ENCODE assay signal across 17 mouse cellular contexts in genomic region chr12:72021543-72021942, GRCm38 (mm10). TPM values are rescaled to one million over a fixed set of nuclear protein-coding genes. Genes with fewer than 3 reads are reported as not detected.
DNase-seq lines count a peak whose midpoint lies in the region; ATAC-seq and TF ChIP-seq lines count a peak whose summit lies in the region.
"Had no signal": no experiment of that assay in that cellular context is flagged by ENCODE, and none has a peak within 500 bp of the region (broad histone marks: within the 10 kb centered on the region; RNA-seq: fewer than 3 reads in every experiment).

No protein-coding gene starts in this region.

- no peaks in the 10 kb centered on the region for H3K9me3 ChIP-seq in heart, embryonic 10.5 days
- peaks cover 6% of the 10 kb centered on the region for H3K9me3 ChIP-seq in heart, embryonic 16.5 days (replicated peaks; ENCODE audit: control insufficient read depth, low read length)
- H3K9me3 ChIP-seq: midbrain, embryonic 13.5 days had no signal

- ATAC-seq in heart, embryonic 16.5 days (replicated peaks; ENCODE audit: extremely low read depth, insufficient read depth, low FRiP score), result peak; percentile 74
- ATAC-seq: intestine, embryonic 16.5 days; midbrain, embryonic 13.5 days had no signal

- 48% methylated on average over 5 of the region's 5 CpGs for whole genome bisulfite sequencing in kidney, adult 2 months
- 19% methylated on average over 5 of the region's 5 CpGs for WGBS in heart, embryonic 10.5 days
- WGBS in heart, embryonic 16.5 days, result 14% methylated on average over 5 of the region's 5 CpGs

- no peak for TF ChIP-seq POLR2A in kidney, adult 2 months (IDR thresholded peaks at IDR 0.05; ENCODE audit: low read depth, low read length)

- no peak overlapping the region for H3K9ac ChIP-seq in heart, embryonic 16.5 days (ENCODE audit: low read length)
- H3K9ac ChIP-seq: hindbrain, embryonic 14.5 days; liver, embryonic 13.5 days; midbrain, embryonic 13.5 days had no signal

- no peaks in the 10 kb centered on the region for H3K36me3 ChIP-seq in kidney, adult 2 months (ENCODE audit: control insufficient read depth, insufficient read depth, low read length)
- H3K36me3 ChIP-seq in heart, embryonic 10.5 days, result no peaks in the 10 kb centered on the region
- H3K36me3 ChIP-seq in heart, embryonic 16.5 days (ENCODE audit: control insufficient read depth, insufficient read depth), result 0 out of 2 replicates have a peak, but pooled peaks cover 3% of the 10 kb centered on the region
- H3K36me3 ChIP-seq: liver, embryonic 13.5 days; midbrain, embryonic 13.5 days had no signal

- 0 out of 2 replicates have a peak overlapping the region, but pooled peaks have one; percentile 11 for H3K4me2 ChIP-seq in heart, embryonic 16.5 days (ENCODE audit: low read depth, low read length)
- H3K4me2 ChIP-seq: hindbrain, embryonic 14.5 days; liver, embryonic 13.5 days; midbrain, embryonic 13.5 days had no signal

- no peak for TF ChIP-seq CTCF in kidney, adult 2 months (conservative IDR thresholded peaks at IDR 0.05; ENCODE audit: insufficient read depth, insufficient read length, low read depth, low read length)

- H3K4me3 ChIP-seq in kidney, adult 2 months (ENCODE audit: insufficient read depth, low read depth, low read length), result no peak overlapping the region
- no peak overlapping the region for H3K4me3 ChIP-seq in heart, embryonic 10.5 days
- H3K4me3 ChIP-seq in heart, embryonic 16.5 days (ENCODE audit: low read length), result no peak overlapping the region
- H3K4me3 ChIP-seq: liver, embryonic 13.5 days; midbrain, embryonic 13.5 days; myocyte had no signal

- no peaks in the 10 kb centered on the region for H3K27me3 ChIP-seq in kidney, adult 2 months (replicated peaks; ENCODE audit: control insufficient read depth, insufficient read depth, low read length)
- no peaks in the 10 kb centered on the region for H3K27me3 ChIP-seq in heart, embryonic 10.5 days (ENCODE audit: insufficient read depth, poor library complexity, severe bottlenecking)
- no peaks in the 10 kb centered on the region for H3K27me3 ChIP-seq in heart, embryonic 16.5 days (ENCODE audit: control insufficient read depth, insufficient read depth, low read length)
- H3K27me3 ChIP-seq: liver, embryonic 13.5 days; midbrain, embryonic 13.5 days had no signal

- H3K4me1 ChIP-seq in kidney, adult 2 months (ENCODE audit: control insufficient read depth, insufficient read depth, low read length), result no peaks in the 10 kb centered on the region; the same call in 1 of the 2 replicates
- peaks cover 34% of the 10 kb centered on the region for H3K4me1 ChIP-seq in heart, embryonic 10.5 days
- peaks cover 11% of the 10 kb centered on the region for H3K4me1 ChIP-seq in heart, embryonic 16.5 days (ENCODE audit: control insufficient read depth, insufficient read depth, low read length)
- H3K4me1 ChIP-seq: midbrain, embryonic 13.5 days had no signal

- peak; percentile 56 for DNase-seq in kidney, adult 2 months
- DNase-seq in kidney, adult 18-20 months, result no peak
- no peak for DNase-seq in heart, embryonic 10.5 days (ENCODE audit: low spot score)
- peak; percentile 57 for DNase-seq in kidney, postnatal 10 days
- no peak for DNase-seq in spleen, adult 18-20 months
- no peak for DNase-seq in T-cell, adult 2 months (ENCODE audit: low spot score)
- DNase-seq in cerebellum, postnatal 10 days, result no peak
- DNase-seq: B cell, adult 2 months; cerebellum, adult 18-20 months; liver, embryonic 13.5 days; retina, postnatal 1 day; thymus, postnatal 4 days had no signal

- no peak overlapping the region for H3K27ac ChIP-seq in kidney, adult 2 months (ENCODE audit: insufficient read depth, low read depth, low read length)
- H3K27ac ChIP-seq in heart, embryonic 10.5 days, result peak overlapping the region; percentile 83
- H3K27ac ChIP-seq in heart, embryonic 16.5 days (ENCODE audit: low read length), result peak overlapping the region; percentile 88
- H3K27ac ChIP-seq: hindbrain, embryonic 14.5 days; liver, embryonic 13.5 days; midbrain, embryonic 13.5 days had no signal

RNA-seq across cellular contexts. Expression of gene Gpr135, which starts 49.4 kb away (rescaled TPM):
- 3.0 and 5.5 TPM in 2 replicates for polyA plus RNA-seq in kidney, adult 2 months (2012; rRNA removed)
- polyA plus RNA-seq in heart, embryonic 10.5 days (2016; fragmentation: Nextera tagmentation; extraction: Ambion mirVana), result 0.32 and 0.41 TPM in 2 replicates
- 0.42 and 0.53 TPM in 2 replicates for polyA plus RNA-seq in heart, embryonic 16.5 days (2015; fragmentation: Nextera tagmentation; extraction: Ambion mirVana)

Comparison
In these comparisons a context has a peak if more than half of its experiments do, and no peak if none do; other contexts are left out.
1. DNase-seq: peak in kidney, adult 2 months (single experiment) and kidney, postnatal 10 days (single experiment); none in kidney, adult 18-20 months (single experiment), heart, embryonic 10.5 days (single experiment), spleen, adult 18-20 months (0 of 2), T-cell, adult 2 months (single experiment) and cerebellum, postnatal 10 days (0 of 2).